Mouse (Mus musculus): ENCODE measurements around the gene Csnk1g2.

Csnk1g2 gene

GRCm38 (mm10) chr10:80679556-80680259, 57.1 kb downstream of the Csnk1g2 start:
- no peak for DNase-seq (ENCODE audit: inconsistent ontology term)

GRCm38 (mm10) chr10:80680260-80680696, 57.6 kb downstream of the Csnk1g2 start:
- DNase-seq (ENCODE audit: inconsistent ontology term): no peak

- no peak for DNase-seq (ENCODE audit: inconsistent ontology term)
Measured at GRCm38 (mm10) chr10:80682003-80682402, 59.4 kb downstream of the Csnk1g2 start.

DNA sequence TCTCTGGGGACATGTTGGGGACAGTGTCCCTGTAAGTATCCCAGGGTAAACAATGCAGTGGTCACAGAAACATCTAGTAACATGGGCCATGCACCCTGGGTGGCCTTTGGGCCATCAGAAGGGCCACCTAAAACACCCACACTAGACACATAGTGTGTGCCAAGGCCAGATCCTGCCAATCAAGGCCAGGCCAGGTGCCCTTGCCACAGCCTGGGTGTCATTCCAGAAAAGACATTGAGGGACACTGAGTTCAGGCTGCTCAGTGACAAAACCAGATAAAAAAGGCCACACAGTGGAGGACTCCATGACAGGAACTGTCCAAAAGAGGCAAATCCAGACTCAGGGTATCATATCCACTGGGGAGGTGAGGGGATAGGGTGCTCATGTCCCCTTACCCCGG, 61.0 kb downstream of the Csnk1g2 start:
- no peak for DNase-seq (ENCODE audit: inconsistent ontology term)

DNA sequence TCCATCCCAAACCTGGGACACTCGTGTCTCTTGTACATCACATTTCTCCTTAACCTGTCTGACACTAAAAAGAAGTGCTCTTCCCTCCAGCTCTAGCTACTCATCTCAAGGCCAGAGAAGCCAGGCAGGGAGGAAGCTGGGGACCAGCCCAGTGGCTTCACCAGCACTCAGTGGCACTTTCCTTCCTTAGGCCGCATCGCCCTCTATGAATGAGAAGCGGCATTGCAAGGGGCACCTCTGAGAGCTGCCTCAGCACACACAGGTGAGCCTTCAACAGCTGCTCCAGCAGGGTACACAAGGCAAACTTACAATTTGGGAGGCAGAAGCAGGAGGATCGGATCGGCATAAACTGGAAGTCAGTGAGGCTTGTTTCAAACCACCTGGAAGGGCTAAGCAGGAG, 61.6 kb downstream of the Csnk1g2 start:
- peak; percentile 51 for DNase-seq (ENCODE audit: inconsistent ontology term)

GRCm38 (mm10) chr10:80684984-80685383, 62.3 kb downstream of the Csnk1g2 start:
- no peak for DNase-seq (ENCODE audit: inconsistent ontology term)

DNA sequence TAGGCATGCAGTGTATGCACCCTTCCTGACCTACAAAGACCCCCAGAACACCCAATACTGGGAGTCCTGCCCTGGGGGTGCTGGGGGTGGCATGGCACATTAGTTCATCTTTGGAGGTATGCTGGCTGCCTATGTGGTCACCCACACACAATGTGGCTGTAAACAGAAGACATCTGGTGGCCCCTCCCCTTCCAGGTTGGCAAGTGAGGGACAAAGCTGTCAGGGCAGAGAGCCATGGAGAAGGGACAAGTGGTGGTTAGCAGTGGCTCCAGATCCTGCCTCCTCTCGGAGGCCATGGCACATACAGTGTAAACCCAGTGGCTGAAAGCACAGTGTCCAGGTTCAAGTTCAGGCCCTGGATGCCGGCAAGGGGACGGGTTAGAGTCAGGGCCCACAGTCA, 64.0 kb downstream of the Csnk1g2 start:
- no peak for DNase-seq (ENCODE audit: inconsistent ontology term)

- DNase-seq (ENCODE audit: inconsistent ontology term): peak; percentile 50
Measured at GRCm38 (mm10) chr10:80687850-80688249, 65.2 kb downstream of the Csnk1g2 start.
